Mouse (Mus musculus) liver, embryonic 14.5 days (tissue): ENCODE measurements at regions not wholly inside any gene's neighbourhood (a gene's known extent, or its start where the extent isn't known, plus 50 kb on each side); places are given as distances from the start of the nearest gene placed in this dataset.

Experiments
- CTCF ChIP-seq: IDR thresholded peaks from 2 replicates; pipeline ENCODE4 v1.5.1; 2016; ENCODE audit warnings: antibody characterized with exemption, low read depth, control low read depth
- EP300 ChIP-seq: IDR thresholded peaks from 2 replicates; pipeline ENCODE4 v1.6.1; 2016; ENCODE audit warnings: antibody characterized with exemption, low read depth

- TF ChIP-seq CTCF (no peak), EP300 (no peak)
These were observed 101.5 kb downstream of the Gm815 start for GRCm38 (mm10) chr19:26987197-26987596.
